ENCODE assay signal across 15 mouse cellular contexts in genomic region chr1:63561772-63562520, GRCm38 (mm10). TPM values are rescaled to one million over a fixed set of nuclear protein-coding genes. Genes with fewer than 3 reads are reported as not detected.
DNase-seq lines count a peak whose midpoint lies in the region.
"Had no signal": no experiment of that assay in that cellular context is flagged by ENCODE, and none has a peak within 500 bp of the region (broad histone marks: within the 10 kb centered on the region; RNA-seq: fewer than 3 reads in every experiment).

No protein-coding gene starts in this region.

- DNase-seq in adrenal gland, postnatal 14 days = peak; percentile 54
- DNase-seq in adrenal gland, postnatal 4 days (ENCODE audit: low spot score in 2 of 2) = no peak
- DNase-seq in cerebellum, postnatal 10 days = peak; percentile 14 to 20
- DNase-seq in cerebellum, adult 8-10 months = no peak
- peak; percentile 26 for DNase-seq in 3T3-L1 (ENCODE audit: low read depth, low spot score)
- DNase-seq in adipocyte (ENCODE audit: low spot score) = peak; percentile 93
- DNase-seq in right cerebral cortex, postnatal 4 days = no peak
- no peak for DNase-seq in kidney, adult 9 months
- DNase-seq: cerebellum, adult 11 months; forebrain, postnatal 0 days; gastrocnemius, postnatal 10 days; heart, adult 2 months; kidney, adult 2 months had no signal

RNA-seq across cellular contexts. Expression of gene Gm39653, which starts 53.8 kb away (rescaled TPM):
- total RNA-seq in adrenal gland, postnatal 14 days (2021) = not detected in 2 replicates
- total RNA-seq in adrenal gland, postnatal 4 days (2021) = not detected
- total RNA-seq: ES-E14; forebrain, postnatal 0 days; gastrocnemius, postnatal 10 days; heart, adult 2 months; heart, postnatal 25 days had no signal

Comparison
In these comparisons a context has a peak if more than half of its experiments do, and no peak if none do; other contexts are left out.
1. DNase-seq: peak in adrenal gland, postnatal 14 days (single experiment), cerebellum, postnatal 10 days (2 of 2), 3T3-L1 (single experiment) and adipocyte (single experiment); none in adrenal gland, postnatal 4 days (0 of 2), cerebellum, adult 8-10 months (single experiment), right cerebral cortex, postnatal 4 days (single experiment) and kidney, adult 9 months (single experiment).